Mouse (Mus musculus): ENCODE measurements around the gene Dpp9. TPM values are rescaled to one million over a fixed set of nuclear protein-coding genes. Genes with fewer than 3 reads are reported as not detected.
A peak's percentile ranks its signal among the peaks of the same experiment; 100 is the strongest.

Gene Dpp9
- total RNA-seq, 4 experiments from 2014 or later: 42.6 to 51.1 (median 46.6) TPM

DNA sequence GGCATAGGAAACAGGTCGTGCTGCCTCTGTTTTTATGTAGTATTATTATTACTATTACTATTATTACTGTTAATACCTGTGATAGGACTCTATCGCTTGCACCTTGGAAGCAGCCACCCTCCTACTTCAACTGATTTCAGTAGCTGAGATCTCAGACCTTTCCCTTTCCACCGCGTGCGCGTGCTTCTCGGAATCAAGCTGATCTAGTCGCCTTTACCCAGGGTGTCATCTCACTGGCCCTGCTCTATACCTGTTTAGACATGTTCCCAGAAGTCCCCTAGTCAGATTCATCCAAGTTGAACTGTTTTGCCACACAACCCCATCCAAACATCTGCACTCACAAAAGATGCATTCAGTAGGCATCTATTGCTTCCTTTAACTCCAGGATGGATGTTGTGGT, 14.7 kb upstream of the Dpp9 start:
- no peak for DNase-seq (ENCODE audit: low spot score)

DNA sequence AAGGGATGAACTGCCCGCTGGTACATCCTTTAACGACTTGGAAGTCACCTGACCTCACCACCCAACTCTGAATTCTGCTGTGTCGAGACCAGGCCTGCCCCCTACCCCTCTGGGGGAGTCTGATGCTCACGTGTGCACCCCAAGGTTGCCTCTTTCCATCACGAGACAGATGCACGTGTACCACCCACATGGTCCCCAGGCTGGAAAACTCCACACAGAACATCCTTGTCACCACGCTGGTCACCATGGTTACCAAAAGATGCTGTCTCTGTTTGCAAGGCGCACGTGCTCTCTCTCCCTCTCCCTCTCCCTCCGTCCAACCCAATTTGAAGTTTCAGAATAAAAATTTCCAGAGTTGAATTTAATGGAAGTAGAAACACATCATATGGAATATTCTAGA, 11.2 kb upstream of the Dpp9 start:
- no peak for DNase-seq (ENCODE audit: low spot score)

DNA sequence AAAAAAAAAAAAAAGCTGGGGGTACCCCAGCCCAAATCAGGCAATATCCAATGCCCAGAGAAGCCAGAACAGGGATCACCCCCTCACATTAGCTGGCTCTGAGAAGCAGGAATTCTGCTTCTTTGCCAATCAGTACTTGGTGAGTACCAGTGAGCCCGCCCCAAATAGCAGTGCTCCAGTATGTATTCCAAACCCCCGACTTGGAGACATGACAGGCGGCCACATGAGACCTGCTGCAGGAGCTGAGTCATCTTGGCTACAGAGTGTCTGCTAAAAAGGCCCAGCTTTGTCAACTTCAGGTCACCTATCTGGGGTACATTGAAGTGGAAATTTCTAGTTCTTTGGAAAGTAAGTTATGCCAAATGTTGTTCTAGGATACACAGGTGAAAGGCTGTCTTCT, 7.9 kb upstream of the Dpp9 start:
- DNase-seq (ENCODE audit: low spot score): no peak

DNA sequence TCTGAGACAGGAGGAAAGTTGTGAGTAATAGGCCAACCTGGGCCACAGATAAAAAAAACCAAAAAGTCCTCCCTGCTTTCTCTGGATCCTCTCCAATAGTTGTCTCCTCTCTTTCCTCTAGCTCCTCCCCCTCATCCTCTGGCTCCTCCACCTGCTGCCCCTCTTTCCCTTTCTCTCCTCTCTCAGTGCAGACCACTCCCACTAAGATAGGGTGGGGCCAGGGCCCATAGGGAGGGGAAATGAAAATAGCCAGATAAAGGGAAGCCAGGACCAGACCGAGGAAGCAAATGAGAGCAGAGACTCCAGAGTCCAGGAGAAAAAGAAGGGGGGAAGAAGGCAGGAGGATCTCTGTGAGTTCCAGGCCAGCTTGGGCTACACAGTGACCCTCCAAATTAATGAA, 6.2 kb upstream of the Dpp9 start:
- no peak for DNase-seq (ENCODE audit: low spot score)

DNA sequence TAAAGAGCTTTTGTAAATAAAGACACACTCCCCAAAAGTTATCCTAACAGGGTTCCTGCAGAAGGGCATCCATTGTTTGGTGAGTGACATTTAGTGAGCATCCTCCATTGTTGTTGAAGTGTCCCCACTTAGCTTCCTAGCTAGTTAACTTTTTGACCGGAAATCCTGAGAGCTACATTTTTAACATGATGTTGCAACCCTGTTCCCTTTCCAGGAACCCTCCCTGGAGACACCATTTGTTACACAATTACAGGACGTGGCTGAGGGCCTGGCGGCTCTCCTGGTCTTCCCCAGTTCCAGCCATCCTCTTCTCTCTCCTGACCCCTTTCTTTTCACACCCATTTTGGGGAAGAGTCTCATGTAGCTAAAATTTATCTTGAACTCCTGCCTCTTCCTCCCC, 1.1 kb upstream of the Dpp9 start:
- DNase-seq (ENCODE audit: low spot score): peak; percentile 92

DNA sequence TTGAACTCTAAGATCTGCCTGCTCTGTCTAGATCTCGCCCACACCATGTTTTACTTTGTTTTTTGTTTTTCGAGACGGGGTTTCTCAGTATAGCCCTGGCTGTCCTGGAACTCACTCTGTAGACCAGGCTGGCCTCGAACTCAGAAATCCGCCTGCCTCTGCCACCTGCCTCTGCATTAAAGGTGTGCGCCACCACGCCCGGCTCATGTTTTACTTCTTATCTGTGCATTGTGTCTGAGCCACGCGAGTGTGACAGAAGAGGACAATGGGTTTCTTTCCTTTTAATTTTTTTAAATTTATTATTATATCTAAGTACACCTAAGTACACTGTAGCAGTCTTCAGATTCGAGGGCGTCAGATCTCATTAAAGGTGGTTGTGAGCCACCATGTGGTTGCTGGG, 546 bp upstream of the Dpp9 start:
- peak; percentile 22 for DNase-seq (ENCODE audit: low spot score)

DNA sequence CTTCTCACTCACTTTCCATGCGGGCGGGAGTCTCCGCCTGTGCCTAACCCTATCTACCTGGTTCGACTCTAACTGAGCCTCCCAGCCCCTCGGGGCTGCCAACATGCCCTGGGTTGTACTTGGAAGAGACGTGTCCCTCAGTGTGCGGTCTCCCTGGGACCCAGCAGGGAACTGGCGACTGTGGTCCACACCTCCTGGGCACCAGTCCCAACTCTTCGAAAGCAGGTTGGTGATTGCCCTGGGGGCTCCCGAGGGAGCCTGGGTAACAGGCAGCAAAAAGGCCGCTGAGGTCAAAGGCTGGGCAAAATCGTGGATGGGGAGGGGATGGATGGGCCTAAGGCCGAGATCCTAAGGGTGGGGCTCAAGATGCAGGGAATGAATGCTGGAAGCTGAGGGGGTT, 1.0 kb downstream of the Dpp9 start:
- DNase-seq (ENCODE audit: low spot score): no peak

DNA sequence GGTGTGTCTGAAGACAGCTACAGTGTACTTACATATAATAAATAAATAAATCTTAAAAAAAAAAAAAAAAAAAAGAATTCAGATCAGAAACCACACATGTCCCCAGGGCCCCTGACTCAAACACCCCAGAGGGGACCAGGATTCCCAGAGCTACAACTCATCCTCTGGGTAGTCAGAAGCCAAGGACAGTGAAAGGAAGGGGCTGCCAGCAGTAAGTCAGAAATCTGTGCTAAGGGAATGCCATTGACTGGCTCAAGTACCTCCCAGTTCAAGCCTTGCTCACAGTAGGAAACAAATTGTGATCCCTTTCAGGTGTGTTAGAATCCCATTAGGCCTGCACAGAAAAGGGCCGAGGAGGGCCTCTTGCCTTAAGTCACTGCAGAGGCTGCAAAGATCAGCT, 4.5 kb downstream of the Dpp9 start:
- DNase-seq (ENCODE audit: low spot score): no peak

DNA sequence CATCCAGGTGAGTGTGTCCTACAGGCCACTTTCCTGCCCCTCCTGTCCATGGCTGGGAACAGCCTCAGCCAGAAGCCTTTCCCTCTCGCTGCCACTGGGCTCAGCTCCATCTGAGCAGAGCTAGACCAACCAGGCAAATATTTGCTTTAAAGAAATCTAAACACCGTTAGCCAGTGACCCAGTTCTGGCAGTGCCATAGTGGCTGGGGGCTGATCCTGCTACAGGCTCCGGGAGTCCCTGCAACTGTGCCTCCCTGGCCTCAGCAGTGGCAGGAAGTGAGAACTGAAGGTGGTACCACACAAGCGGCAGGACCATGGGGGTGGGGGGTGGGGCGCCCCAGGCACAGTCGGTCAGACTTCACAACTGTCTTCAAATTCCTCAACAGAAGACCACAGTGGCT, 6.0 kb downstream of the Dpp9 start:
- DNase-seq (ENCODE audit: low spot score): no peak

DNA sequence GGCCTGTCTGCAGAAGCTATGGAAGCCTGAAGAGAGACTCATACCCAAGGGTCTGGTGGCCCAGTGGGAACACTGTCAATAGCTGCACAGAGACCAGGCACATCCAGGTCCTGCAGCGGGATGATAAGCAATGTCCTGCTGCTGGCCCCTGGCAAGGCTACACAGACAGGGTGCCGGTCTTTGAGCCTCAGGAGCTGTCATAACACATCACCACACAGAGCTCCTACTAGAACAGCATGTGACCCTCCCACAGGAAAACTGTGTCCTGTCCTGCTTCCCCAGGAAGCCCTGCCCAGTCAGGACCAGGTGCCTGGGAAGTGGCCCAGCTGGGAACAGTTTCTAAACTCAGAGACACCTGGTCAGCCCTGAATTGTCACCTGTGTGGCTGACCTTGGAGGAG, 7.6 kb downstream of the Dpp9 start:
- DNase-seq (ENCODE audit: low spot score): peak; percentile 68

DNA sequence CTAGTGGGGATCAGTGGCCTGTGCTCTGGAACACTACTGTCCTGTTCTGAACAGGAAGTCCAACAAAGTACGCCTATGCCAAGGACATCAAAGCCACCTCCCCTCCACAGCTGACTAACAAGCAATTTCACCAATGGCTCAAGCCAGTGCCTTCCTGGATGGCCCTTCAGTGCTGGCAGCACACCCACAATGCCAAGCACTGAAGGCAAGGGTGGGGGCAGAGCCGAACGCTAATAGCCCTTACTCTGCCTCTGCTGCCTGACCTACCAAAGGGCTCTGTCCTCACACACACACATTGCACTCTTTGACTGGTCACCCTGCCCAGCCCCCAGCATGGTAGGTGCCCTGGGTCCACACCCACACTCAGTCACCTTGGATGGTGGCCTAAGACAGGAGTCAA, 9.9 kb downstream of the Dpp9 start:
- peak; percentile 26 for DNase-seq (ENCODE audit: low spot score)

DNA sequence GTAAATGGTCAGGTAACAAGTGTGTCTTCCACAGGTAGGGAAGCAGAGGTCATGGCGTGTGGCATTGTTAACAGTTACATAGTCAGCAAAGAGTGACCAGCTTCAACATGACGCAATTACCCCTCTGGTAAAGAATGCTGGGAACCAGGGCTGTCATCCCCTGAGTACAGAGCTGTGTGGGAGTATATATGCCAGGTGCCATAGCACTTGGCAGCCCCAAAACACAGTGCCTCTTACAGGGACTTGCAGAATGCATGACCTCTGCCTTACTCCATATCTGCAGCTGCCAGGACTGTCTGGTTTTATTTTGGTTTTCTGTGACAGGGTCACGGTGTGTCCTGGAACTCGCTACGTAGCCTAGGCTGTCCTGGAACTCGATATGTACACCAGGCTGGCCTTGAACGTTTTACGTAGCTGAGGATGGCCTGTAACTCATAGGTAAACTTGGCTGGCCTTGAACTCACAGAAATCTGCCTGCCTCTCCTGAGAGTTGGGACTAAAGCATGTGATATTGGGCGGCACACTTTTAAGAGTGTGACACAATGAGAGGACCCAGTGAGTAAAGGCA, 10.7 kb downstream of the Dpp9 start:
- no peak for DNase-seq (ENCODE audit: low spot score)

DNA sequence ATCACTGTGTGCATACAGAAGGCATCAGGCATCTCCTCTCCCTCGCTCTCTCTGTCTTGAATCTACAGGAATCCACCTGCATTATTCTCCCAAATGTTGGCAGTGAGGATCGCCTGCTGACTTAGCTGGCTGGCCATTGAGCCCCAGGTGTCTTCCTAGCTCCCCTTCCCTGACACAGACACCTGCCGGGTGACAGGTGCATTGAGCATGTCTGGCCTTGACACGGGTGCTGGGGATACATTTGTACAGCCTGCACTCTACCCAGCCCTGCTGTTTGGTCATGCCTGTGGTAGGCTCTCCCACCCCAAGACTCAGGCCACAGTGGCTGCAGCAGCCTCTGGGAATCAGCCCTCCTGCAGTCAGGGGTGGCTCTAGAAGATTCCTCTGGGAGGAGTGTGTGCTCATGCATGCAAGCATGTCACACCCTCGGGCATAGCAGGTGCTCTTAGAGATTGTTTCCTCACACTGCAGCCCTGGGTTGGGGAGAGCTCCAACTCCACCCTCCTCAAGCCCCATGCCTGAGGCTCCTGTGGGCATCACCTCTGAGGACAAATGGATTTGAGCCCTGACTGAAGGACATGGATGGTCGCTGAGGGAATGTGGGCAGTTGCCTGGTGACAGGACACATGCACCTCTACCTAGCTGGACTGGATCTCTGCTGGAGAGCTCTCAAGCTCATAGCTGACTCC, 11.6 kb downstream of the Dpp9 start:
- no peak for DNase-seq (ENCODE audit: low spot score)

DNA sequence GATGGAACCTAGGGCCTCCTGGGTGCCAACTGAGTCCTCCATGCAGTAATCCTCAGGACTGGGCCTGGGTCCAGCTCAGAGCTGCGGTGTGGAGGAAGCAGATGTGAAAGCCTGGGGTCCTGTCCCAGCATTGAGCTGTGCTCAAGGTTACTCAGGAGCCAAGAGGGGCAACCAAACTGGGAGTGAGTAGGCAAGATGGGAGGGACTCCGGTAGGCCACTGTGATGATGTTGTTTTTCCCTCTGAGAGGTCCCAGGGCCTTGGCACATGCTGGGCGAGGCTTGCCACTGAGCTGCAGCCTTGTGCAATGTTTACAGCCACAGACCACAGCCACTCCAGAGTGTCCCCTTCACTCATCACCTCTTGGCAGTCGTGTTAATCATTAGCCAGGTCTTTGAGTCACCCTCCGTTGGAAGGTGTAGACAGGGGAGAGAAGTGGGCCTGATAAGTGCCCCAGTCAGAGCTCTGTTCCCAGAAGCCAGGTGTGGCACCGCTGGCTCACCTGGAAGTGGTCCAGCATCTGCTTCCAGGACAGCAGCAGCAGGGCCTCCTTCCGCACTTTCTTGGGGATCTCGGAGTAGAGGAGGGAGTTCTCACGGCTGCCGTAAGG, 12.3 kb downstream of the Dpp9 start:
- no peak for DNase-seq (ENCODE audit: low spot score)

DNA sequence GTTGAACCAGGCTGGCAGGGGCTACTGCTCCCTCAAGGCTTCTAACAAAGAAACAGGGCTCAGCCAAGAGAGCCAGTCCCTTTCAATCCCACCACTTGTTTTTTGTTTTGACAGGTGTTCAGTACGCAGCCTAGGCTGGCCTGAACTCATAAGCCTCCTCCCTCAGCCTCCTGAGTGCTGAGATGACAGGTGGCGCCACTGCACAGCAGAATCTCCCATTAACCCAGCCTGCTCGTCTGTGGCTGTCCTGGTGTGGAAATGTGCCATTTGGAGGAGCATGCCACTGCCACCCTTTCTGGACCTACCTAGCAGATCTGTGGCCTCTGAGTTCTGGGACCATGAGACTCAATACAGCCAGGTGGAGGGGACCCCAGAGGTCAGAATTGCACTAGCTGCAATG, 15.0 kb downstream of the Dpp9 start:
- DNase-seq (ENCODE audit: low spot score): no peak

DNA sequence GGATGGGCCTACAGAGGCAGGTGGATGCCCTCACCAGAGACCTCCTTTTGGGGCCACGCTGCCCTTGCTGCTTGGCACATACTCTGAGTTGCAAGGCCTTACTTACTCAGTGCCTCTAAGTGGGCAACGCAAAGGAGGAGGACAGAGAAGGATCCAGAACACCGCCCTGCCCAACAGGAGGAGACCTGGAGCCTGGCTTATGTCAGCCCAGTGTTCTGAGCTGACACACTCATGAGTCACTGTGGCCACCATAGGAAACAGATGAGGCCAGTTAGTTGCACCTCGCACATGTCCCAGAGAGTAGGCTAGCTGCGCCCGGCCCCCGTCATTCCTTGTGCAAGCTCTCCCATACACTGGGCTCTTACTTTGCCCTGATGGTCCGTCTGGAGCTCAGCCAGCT, 16.2 kb downstream of the Dpp9 start:
- no peak for DNase-seq (ENCODE audit: low spot score)

DNA sequence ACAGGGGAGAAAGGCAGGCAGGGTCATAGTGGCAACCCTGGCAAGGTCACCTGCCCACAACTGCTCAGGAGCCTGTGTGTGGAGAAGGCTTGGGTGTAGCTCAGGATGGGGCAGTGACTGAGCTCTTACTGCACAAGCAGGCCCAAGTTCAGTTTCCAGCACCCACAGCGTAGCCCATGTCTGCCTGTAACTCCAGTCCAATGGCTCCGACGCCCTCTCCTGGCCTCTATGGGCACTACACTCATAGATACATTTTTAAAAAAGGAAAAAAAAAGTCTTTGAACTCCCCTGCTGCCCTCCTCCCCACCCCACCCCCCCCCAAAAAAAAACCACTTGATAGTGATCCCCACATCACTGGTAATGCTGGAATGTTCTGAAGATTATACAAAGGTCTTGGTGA, 17.1 kb downstream of the Dpp9 start:
- DNase-seq (ENCODE audit: low spot score): no peak

DNA sequence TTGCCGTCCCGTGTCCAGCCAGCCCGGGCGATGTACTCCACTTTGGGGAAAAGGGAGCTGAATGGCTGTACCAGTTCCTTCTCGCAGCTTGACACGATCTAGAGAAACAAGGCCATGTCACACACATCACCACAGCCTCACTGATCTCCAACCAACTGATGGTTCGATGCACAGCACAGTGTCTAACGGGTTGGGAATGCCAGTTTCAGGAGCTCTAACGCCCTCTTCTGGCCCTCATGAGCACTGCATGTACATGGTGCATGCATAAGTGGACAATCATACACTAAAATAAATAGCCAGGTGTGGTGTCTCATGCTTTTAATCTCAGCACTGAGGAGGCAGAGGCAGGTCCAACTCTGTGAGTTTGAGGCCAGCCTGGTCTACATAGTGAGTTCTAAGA, 18.1 kb downstream of the Dpp9 start:
- DNase-seq (ENCODE audit: low spot score): no peak

DNA sequence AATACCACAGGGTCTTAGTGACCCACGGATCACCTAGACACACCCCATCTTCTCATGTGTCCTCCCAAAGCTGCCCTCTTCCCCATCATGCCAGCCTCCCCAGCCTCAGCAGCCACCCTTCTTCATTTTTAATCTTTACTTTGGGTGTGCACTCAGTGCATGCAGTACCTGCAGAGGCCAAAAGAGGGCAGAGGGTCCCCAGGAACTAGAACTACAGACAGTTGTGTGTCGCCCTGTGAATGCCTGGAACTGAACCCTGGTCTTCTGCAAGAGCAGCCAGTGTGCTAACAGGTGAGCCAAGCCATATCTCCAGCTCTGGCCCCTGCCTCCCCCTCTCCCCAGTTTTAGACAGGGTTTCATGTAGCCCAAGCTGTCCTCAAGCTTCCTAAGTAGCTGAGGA, 21.8 kb downstream of the Dpp9 start:
- no peak for DNase-seq (ENCODE audit: low spot score)

DNA sequence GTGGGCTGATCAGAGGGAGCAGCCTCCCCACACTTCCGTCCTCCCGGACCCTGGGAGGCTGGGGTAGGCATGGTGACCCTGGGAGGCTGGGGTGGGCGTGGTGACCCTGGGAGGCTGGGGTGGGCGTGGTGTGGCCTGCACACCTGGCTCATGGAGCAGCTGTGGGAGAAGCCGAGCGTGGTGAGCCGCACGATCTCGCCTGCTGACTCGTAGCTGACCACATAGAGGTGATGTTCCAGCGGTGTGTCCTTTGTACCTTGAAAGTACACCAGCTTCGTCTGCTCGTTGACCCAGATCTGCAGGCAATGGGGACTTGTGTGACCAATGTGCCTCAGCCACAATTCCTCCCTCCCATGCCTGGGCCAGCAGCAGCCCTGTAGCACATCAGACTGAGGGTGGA, 23.9 kb downstream of the Dpp9 start:
- no peak for DNase-seq (ENCODE audit: low spot score)

DNA sequence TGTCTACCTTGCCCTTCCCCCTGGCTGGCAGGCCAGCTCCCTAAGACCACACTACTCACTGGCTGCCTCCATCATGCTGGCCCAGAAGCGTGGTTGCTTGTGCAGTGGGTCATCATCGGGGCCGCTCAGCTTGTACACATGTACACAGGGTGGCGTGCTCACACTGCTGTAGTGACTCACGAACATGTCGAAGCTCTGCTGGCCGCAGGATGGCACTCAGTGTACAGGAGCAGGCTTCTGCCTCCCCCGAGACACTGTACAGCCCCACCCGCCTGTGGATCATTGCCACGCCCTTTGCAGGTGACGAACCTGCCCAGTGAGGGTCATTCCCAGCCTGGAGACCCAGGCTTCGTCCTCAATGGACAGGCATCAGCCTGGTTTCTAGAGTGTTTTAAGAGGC, 24.3 kb downstream of the Dpp9 start:
- no peak for DNase-seq (ENCODE audit: low spot score)

DNA sequence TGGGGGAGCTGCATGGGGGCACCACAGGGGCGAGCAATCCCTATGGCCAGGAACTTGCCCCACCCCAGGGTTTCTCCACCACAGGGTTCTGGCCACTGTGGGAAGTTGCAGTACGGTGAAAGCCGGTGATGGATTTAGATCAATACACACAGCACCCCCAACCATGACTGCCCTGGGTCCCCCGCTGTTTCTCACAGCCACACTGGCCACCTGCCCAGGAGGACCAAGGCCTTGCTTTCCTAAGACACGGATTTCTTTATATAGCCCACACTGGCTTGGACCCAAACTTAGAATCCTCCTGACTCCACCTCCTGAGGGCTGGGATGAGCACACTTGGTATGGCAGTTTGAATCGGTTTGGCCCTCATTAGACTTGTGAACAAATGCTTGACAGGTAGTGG, 27.4 kb downstream of the Dpp9 start:
- no peak for DNase-seq (ENCODE audit: low spot score)

DNA sequence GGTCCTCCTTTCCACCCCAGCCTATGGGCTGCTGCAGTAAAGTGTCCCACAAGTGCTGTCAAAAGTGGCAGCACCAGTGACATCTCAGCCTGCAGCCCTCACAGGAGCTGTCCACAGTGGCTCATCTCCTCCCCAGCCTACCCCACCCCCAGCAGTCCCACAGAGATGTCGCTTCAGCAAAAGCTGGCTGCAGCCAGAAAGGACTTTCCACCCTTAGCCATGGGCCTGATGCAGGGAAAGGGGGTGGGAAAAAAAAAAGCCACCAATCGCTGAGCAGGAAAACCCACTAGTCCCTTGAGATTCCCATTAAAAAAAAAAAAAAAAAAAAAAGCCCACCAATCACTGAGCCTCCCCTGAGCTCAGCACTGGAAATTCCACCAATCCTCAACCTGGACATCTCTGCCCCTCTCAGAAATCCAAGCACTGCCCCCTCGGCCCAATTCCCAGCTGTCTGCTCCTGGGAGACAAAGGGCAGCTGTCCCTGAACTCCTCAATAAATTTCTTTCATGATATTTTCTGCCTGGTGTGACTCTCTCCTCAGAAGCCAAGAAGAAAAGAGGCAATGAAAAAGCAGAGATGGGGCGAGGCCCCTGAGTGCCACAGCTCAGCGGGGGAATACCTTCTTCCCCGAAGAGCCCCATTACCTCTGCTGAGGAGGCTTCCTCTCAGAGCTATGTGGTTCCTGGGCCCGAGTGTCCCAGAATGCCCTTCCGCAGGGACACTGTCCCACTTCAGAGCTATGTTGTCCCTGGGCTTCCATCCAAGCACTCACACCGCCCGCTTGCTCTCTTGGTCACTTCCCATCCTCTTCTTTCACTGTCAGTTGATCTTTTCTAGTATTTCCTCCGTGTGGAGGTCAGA, 33.2 kb downstream of the Dpp9 start:
- DNase-seq (ENCODE audit: low spot score): peak; percentile 79

Data from heart, adult 8-10 months (tissue).